Mouse (Mus musculus): ENCODE data around the gene Sash3. TPM values are rescaled to one million over a fixed set of nuclear protein-coding genes. Genes with fewer than 3 reads are reported as not detected.

Gene Sash3
- polyA plus RNA-seq, 1 experiment from 2014 or later, result 4.1 TPM

DNA sequence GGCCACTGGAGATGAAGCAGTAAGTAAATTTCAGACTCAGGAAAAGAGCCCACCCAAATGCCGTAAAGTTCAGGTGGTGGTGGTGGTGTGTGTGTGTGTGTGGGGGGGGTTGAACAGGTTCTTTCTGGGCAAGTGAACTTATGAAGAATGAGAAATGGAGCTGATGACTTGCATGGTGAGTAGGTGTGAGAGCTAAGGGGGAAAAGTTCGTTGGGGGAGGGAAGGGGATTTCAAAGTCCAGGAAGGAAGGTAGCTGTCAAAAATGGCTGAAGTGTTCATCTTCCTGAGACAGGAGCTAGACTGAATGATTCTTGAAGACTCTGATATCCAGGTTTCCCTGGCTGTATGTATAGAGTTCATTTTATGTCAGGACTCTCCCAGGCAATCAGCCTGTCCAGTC lies 990 bp downstream of the Sash3 start:
- ATAC-seq (ENCODE audit: insufficient number of reproducible peaks, low FRiP score, low TSS enrichment, low read depth), result no peak
- H3K4me3 ChIP-seq, result no peak overlapping the region
- no peaks in the 10 kb centered on the region for H3K36me3 ChIP-seq
- no peaks in the 10 kb centered on the region for H3K27me3 ChIP-seq
- H3K4me1 ChIP-seq, result no peaks in the 10 kb centered on the region
- 73% methylated on average over 2 of the region's 2 CpGs for WGBS
- H3K4me2 ChIP-seq, result no peak overlapping the region
- H3K9me3 ChIP-seq, result no peaks in the 10 kb centered on the region
- no peak overlapping the region for H3K27ac ChIP-seq
- H3K9ac ChIP-seq, result no peak overlapping the region

DNA sequence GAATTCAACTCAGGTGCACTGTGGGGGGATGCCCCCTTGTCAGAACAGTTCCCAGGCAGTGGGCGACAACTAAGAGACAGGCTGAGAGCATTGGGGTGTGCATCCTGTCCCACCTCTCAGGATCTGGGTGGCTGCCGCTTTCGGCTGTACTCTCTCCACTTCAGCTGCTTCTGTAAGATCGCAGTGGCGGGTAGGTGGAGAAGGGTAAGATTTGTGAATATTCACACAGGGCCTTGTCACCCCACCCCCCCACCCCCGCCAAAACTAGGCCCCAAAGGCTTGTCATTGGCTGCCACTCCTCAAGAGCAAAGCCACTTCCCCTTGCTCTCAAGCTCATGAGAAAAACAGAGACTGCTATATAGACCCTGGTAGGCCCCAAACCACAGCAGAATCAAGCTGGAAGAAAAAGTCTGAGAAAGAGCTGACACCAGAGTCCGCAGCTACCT lies 1.5 kb downstream of the Sash3 start:
- H3K27me3 ChIP-seq, result no peaks in the 10 kb centered on the region
- ATAC-seq (ENCODE audit: insufficient number of reproducible peaks, low FRiP score, low TSS enrichment, low read depth), result no peak

DNA sequence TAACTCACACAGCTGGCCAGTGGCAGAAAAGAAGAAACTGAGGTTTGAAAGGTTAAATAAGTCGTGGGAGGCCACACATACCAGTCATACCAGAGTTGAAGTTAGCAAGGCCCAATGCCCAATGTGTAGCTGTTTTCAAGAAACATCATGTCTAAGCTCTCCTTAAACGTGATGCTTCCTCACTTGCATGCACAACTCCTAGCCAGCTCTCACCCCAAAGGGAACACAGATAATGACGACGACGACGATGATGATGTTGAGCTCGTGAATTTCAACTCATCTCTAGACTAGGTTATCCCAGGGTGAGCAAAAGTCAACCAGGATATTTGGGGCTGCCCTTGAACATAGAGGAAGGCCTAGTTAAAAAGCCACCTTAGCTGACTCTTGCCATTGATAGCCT lies 5.9 kb downstream of the Sash3 start:
- WGBS, result 75% methylated on average over 7 of the region's 7 CpGs
- Histone ChIP-seq H3K4me3 (no peak overlapping the region), H3K4me2 (no peak overlapping the region), H3K36me3 (no peaks in the 10 kb centered on the region), H3K9ac (no peak overlapping the region), H3K9me3 (no peaks in the 10 kb centered on the region), H3K4me1 (no peaks in the 10 kb centered on the region), H3K27ac (no peak overlapping the region), H3K27me3 (no peaks in the 10 kb centered on the region)
- ATAC-seq (ENCODE audit: insufficient number of reproducible peaks, low FRiP score, low TSS enrichment, low read depth), result no peak

More for the DNA sequence above, 1.5 kb downstream of the Sash3 start:
- Histone ChIP-seq H3K9me3 (no peaks in the 10 kb centered on the region), H3K4me3 (no peak overlapping the region), H3K4me1 (no peaks in the 10 kb centered on the region), H3K27ac (peak overlapping the region; percentile 33; the same call in 1 of the 2 replicates), H3K4me2 (no peak overlapping the region), H3K36me3 (no peaks in the 10 kb centered on the region), H3K9ac (no peak overlapping the region)
- WGBS, result 75% methylated on average over 7 of the region's 7 CpGs

DNA sequence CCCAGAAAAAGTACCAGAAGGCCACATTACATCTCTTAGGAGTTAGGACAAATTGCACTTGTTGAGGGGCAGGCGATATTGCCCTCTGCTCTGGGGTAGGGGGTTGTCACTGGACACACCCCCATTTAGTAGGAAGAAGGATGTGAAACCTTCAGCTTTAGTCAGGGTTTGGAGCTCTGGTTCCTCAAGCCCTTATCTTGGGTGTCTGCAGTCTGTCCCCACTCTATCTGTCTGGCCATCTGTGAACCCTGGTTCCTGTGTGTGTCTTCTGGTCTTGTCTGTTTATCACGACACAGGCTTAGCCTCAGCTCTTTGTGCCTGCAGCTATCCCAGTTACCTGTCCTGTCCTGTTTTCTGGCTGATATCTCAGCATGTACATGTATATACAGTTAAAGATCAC lies 7.2 kb downstream of the Sash3 start:
- Histone ChIP-seq H3K9me3 (no peaks in the 10 kb centered on the region), H3K36me3 (no peaks in the 10 kb centered on the region), H3K4me3 (no peak overlapping the region), H3K9ac (no peak overlapping the region), H3K27me3 (no peaks in the 10 kb centered on the region), H3K4me1 (no peaks in the 10 kb centered on the region), H3K4me2 (no peak overlapping the region), H3K27ac (no peak overlapping the region)
- WGBS, result 73% methylated on average over 2 of the region's 2 CpGs
- ATAC-seq (ENCODE audit: insufficient number of reproducible peaks, low FRiP score, low TSS enrichment, low read depth), result no peak

DNA sequence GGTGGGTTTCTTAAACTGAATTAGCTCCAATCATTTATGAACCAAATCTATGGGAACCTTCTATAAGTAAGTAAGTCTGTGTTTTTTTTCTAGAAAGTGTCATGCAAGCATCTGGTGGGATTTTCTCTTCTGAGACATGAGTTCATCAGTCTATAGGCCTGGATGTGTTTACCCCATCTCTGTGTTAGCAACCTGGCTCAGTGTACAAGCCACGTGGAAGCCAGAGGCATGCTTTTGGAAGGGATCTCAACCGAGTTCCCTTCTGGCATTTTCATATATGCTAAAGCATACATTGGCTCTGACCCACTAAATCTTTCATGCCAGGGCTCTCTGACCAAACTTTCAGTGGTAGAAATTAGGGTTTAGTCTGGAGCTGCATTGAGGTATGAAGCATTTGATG lies 7.7 kb downstream of the Sash3 start:
- Histone ChIP-seq H3K4me3 (no peak overlapping the region), H3K27ac (no peak overlapping the region), H3K9me3 (no peaks in the 10 kb centered on the region), H3K9ac (no peak overlapping the region), H3K27me3 (no peaks in the 10 kb centered on the region), H3K36me3 (no peaks in the 10 kb centered on the region), H3K4me1 (no peaks in the 10 kb centered on the region), H3K4me2 (no peak overlapping the region)
- WGBS, result 54% methylated on average over 2 of the region's 2 CpGs
- no peak for ATAC-seq (ENCODE audit: insufficient number of reproducible peaks, low FRiP score, low TSS enrichment, low read depth)

DNA sequence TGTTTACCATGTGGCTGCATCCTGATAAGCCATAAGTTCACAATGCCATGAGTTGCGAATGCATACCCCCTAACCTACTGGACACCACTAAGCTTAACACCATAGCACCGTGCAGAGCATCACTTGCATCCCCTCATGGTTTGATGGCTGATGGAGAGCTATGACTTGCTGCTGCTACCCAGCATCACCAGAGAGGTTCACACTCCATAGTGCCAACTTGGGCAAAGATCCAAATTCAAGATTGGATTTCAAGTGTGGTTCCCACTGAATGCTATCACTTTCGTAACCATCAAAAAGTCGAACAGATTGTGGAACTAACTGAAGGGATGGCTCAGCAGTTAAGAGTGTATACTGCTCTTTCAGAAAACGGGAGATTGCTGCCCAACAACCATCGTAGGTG lies 9.3 kb downstream of the Sash3 start:
- no peak overlapping the region for H3K9ac ChIP-seq
- H3K4me2 ChIP-seq, result no peak overlapping the region
- WGBS, result 85% methylated on average over 6 of the region's 6 CpGs
- H3K27ac ChIP-seq, result no peak overlapping the region
- ATAC-seq (ENCODE audit: insufficient number of reproducible peaks, low FRiP score, low TSS enrichment, low read depth), result no peak
- no peaks in the 10 kb centered on the region for H3K9me3 ChIP-seq
- no peaks in the 10 kb centered on the region for H3K4me1 ChIP-seq
- H3K36me3 ChIP-seq, result no peaks in the 10 kb centered on the region
- H3K27me3 ChIP-seq, result no peaks in the 10 kb centered on the region
- H3K4me3 ChIP-seq, result no peak overlapping the region

DNA sequence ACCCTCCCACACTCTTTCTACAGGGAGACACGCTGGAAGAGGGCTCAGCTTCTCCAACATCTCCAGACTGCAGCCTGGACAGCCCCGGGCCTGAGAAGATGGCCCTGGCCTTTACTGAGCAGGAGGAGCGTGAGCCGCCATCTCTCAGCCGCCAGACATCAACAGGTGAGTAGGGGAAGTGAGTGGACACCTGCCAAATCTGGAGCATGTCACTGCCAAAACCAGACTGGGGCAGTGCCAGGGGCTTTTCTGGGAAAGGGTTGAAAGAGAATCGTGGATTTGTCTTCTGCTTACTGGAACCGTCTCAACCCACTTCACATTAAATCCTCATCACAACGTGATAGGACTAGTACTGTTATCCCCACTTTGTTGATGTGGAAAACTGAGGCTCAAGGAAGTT lies 11.2 kb downstream of the Sash3 start:
- Histone ChIP-seq H3K27me3 (no peaks in the 10 kb centered on the region), H3K9me3 (no peaks in the 10 kb centered on the region), H3K4me3 (no peak overlapping the region), H3K27ac (no peak overlapping the region), H3K9ac (no peak overlapping the region), H3K36me3 (no peaks in the 10 kb centered on the region), H3K4me2 (no peak overlapping the region), H3K4me1 (no peaks in the 10 kb centered on the region)
- no peak for ATAC-seq (ENCODE audit: insufficient number of reproducible peaks, low FRiP score, low TSS enrichment, low read depth)
- 75% methylated on average over 8 of the region's 8 CpGs for WGBS

DNA sequence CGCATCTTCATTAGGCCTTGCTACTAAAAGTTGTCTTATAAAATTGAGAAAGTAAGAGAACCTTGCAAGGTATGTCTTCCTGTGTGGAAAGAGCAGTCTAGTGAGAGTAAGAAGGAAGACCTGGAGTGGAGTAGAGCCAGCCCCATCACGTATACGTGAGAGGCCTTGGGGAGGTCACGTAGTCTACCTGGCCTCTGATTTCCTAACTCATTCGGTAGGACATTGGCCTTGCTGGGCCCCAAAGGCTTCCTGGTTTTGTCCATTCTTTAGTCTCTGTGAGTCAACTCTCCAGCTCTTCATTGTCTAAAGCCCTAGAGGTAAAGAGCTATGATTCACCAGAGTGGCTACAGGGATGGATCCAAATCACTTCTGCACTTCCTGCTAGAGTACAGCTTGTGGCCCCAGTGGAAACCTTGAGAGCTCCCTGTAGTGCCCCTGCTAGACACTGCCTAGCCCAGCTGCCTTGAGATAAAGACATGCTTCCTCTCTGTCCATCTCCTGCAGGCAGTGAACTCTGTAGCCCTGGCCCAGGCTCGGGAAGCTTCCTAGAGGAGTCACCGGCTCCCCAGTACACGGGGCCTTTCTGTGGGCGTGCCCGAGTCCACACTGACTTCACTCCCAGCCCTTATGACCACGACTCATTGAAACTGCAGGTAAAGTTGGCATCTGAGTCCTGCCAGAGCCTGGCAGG lies 12.1 kb downstream of the Sash3 start:
- Histone ChIP-seq H3K9ac (no peak overlapping the region), H3K9me3 (no peaks in the 10 kb centered on the region), H3K27me3 (no peaks in the 10 kb centered on the region), H3K4me1 (no peaks in the 10 kb centered on the region), H3K36me3 (no peaks in the 10 kb centered on the region), H3K4me2 (no peak overlapping the region), H3K4me3 (no peak overlapping the region), H3K27ac (no peak overlapping the region)
- WGBS, result 81% methylated on average over 11 of the region's 11 CpGs
- no peak for ATAC-seq (ENCODE audit: insufficient number of reproducible peaks, low FRiP score, low TSS enrichment, low read depth)

DNA sequence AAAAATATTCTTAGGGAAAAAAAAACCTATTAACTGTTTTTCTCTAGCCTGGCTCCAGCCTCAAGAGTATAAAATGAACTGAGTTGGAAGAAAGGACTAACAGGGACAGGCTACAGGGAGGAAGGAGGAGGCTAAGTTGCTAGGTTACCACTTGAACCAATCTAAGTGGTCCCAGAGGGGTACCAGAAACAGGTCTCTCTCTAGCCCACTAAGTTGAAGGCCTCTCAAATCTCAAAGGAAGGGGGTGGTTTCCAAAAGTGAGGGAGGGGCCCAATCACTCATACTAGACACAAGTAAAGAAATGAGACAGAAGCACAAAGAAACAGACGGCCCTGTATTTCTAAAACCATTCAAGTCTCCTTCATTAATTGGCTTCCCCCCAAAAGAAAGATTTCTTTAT lies 23.7 kb downstream of the Sash3 start:
- Histone ChIP-seq H3K4me2 (no peak overlapping the region), H3K27me3 (no peaks in the 10 kb centered on the region), H3K9me3 (no peaks in the 10 kb centered on the region), H3K9ac (no peak overlapping the region), H3K4me3 (no peak overlapping the region), H3K36me3 (peaks cover 6% of the 10 kb centered on the region), H3K4me1 (no peaks in the 10 kb centered on the region), H3K27ac (no peak overlapping the region)
- ATAC-seq (ENCODE audit: insufficient number of reproducible peaks, low FRiP score, low TSS enrichment, low read depth), result no peak
- WGBS, result 52% methylated on average over 1 of the region's 1 CpGs

DNA sequence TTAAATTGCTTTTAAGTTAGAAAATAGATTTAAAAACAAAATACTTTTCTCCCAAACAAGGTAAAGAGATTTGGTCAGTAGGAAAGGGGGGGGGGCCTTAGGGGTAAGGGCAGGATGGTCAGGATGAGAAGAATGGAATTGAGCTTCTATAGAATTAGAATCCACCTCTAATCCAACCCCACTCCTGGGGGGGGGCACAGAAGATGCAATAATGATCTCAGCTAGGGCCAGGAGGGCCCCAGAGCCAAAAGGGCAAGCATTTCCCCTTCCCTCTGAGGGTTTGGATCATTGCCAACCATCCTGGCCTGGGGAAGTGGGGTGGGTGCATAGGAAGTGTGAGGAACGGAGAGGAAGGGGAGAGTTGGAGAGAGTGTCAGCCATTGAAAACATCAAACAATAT lies 24.1 kb downstream of the Sash3 start:
- Histone ChIP-seq H3K4me3 (no peak overlapping the region), H3K27ac (no peak overlapping the region), H3K9ac (no peak overlapping the region), H3K27me3 (no peaks in the 10 kb centered on the region), H3K4me2 (no peak overlapping the region), H3K36me3 (peaks cover 6% of the 10 kb centered on the region), H3K9me3 (no peaks in the 10 kb centered on the region), H3K4me1 (no peaks in the 10 kb centered on the region)
- ATAC-seq (ENCODE audit: insufficient number of reproducible peaks, low FRiP score, low TSS enrichment, low read depth), result no peak
- WGBS, result 27% methylated on average over 1 of the region's 1 CpGs

DNA sequence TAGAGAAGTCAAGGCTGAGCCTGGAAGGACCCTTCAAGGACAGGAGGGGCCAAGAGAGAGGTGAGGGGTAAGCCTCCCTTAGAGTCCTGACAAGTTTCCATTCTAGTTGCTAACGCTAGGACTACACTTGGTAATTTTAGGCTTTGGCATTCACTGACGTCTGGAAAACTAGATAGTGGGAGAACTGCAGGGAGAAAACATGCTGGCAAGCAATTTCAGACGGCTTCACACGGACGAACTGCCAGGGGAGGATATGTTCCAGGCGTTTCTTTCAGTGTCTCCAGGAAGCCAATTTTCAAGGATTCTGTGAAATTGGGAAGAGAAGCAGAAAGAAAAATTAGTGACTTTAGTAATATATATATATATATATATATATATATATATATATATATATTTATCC lies 35.6 kb downstream of the Sash3 start:
- H3K27ac ChIP-seq, result no peak overlapping the region
- H3K36me3 ChIP-seq, result peaks cover 9% of the 10 kb centered on the region; the same call in 1 of the 2 replicates
- no peaks in the 10 kb centered on the region for H3K4me1 ChIP-seq
- no peak overlapping the region for H3K4me2 ChIP-seq
- no peak overlapping the region for H3K9ac ChIP-seq
- 75% methylated on average over 6 of the region's 6 CpGs for WGBS
- no peak for ATAC-seq (ENCODE audit: insufficient number of reproducible peaks, low FRiP score, low TSS enrichment, low read depth)
- no peak overlapping the region for H3K4me3 ChIP-seq
- no peaks in the 10 kb centered on the region for H3K9me3 ChIP-seq
- no peaks in the 10 kb centered on the region for H3K27me3 ChIP-seq

DNA sequence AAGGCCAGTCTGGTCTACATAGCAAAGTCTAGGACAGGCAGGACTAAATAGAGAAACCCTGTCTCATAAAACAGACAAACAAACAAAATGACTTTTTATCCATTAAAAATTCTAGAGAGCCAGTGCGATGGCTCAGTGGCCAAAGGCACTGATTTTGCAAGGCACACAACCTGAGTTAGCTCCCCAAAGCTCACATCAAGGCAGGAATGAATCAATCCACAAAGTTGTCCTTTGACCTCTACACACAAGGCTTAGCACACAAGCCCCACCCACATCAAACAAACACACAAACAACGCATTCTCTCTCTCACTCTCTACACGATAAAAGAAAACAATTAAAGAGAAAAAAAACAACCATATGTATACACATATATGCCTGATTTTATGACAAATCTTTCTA lies 38.5 kb downstream of the Sash3 start:
- H3K9me3 ChIP-seq, result no peaks in the 10 kb centered on the region
- no peak overlapping the region for H3K4me2 ChIP-seq
- no peaks in the 10 kb centered on the region for H3K27me3 ChIP-seq
- H3K4me1 ChIP-seq, result no peaks in the 10 kb centered on the region
- WGBS, result 87% methylated on average over 3 of the region's 3 CpGs
- H3K9ac ChIP-seq, result no peak overlapping the region
- no peak overlapping the region for H3K4me3 ChIP-seq
- no peak for ATAC-seq (ENCODE audit: insufficient number of reproducible peaks, low FRiP score, low TSS enrichment, low read depth)
- H3K27ac ChIP-seq, result no peak overlapping the region
- peaks cover 5% of the 10 kb centered on the region; the same call in 1 of the 2 replicates for H3K36me3 ChIP-seq

DNA sequence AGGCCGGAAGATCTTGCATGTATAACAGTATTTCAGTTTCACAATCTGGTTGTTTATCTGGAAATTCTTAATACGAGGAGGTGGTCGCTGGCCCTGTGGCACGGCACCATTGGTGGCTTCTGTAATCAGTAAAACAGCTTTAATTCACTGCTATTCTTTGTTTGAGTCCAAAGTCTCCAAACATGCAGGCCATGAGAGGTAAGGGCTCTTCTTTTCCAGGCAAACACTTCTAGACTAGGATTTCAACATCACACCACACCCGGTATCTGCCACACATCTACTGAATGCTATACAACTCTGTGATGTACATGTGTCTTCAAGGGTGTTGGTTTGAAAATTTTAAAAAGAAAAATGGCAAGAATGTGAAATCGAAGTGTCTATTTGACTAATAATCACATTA lies 45.0 kb downstream of the Sash3 start:
- no peak overlapping the region for H3K27ac ChIP-seq
- ATAC-seq (ENCODE audit: insufficient number of reproducible peaks, low FRiP score, low TSS enrichment, low read depth), result no peak
- no peaks in the 10 kb centered on the region for H3K9me3 ChIP-seq
- H3K9ac ChIP-seq, result no peak overlapping the region
- H3K36me3 ChIP-seq, result 0 out of 2 replicates have a peak, but pooled peaks cover 7% of the 10 kb centered on the region
- no peaks in the 10 kb centered on the region for H3K4me1 ChIP-seq
- H3K4me3 ChIP-seq, result no peak overlapping the region
- no peak overlapping the region for H3K4me2 ChIP-seq
- no peaks in the 10 kb centered on the region for H3K27me3 ChIP-seq
- 91% methylated on average over 6 of the region's 6 CpGs for WGBS

Data from limb, embryonic 15.5 days (tissue).